ENCODE assay signal across 8 mouse cellular contexts in the genomic region with DNA sequence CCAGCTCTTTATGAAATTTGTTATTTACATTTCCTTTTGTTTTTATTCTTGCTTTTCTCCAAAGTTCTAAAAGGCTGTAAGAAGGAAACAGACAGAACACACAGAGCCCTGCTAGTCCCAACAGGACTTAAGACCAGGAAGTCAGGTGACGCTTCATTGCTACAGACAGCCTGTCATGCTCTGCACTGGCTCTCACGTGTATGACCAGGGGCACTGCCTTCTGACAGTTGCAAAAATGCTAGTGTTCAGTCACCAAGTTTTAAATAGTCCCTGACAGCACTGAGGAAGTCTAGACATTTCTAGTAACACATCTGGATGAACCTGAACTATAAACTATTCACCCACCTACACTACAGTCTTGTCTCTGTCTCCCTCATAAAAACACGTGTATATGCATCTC. TPM values are rescaled to one million over a fixed set of nuclear protein-coding genes. Genes with fewer than 3 reads are reported as not detected.
DNase-seq lines count a peak whose midpoint lies in the region; ATAC-seq and TF ChIP-seq lines count a peak whose summit lies in the region.

No protein-coding gene starts in this region.

- no peak overlapping the region for H3K4me3 ChIP-seq in embryonic facial prominence, embryonic 14.5 days (ENCODE audit: low read depth, low read length)
- no peak overlapping the region for H3K4me3 ChIP-seq in embryonic facial prominence, embryonic 10.5 days
- H3K4me3 ChIP-seq in left cerebral cortex, adult 2 months = peak overlapping the region; percentile 43
- H3K4me3 ChIP-seq in forebrain, embryonic 12.5 days (replicated peaks) = no peak overlapping the region

- no peak for TF ChIP-seq CTCF in left cerebral cortex, adult 2 months (IDR thresholded peaks at IDR 0.05)

- peaks cover 20% of the 10 kb centered on the region for H3K4me1 ChIP-seq in embryonic facial prominence, embryonic 14.5 days (ENCODE audit: control insufficient read depth, insufficient read depth, low read length)
- peaks cover 22% of the 10 kb centered on the region for H3K4me1 ChIP-seq in embryonic facial prominence, embryonic 10.5 days
- H3K4me1 ChIP-seq in forebrain, embryonic 12.5 days = peaks cover 7% of the 10 kb centered on the region; the same call in 1 of the 2 replicates

- no peak for ATAC-seq in embryonic facial prominence, embryonic 14.5 days (ENCODE audit: low read depth)
- peak; percentile 32; the same call in 1 of the 2 replicates for ATAC-seq in common myeloid progenitor, adult 5-6 weeks (replicated peaks; ENCODE audit: low read depth, poor library complexity, severe bottlenecking)
- peak; percentile 56 for ATAC-seq in megakaryocyte progenitor cell, adult 5-6 weeks (replicated peaks; ENCODE audit: poor library complexity)
- ATAC-seq in forebrain, embryonic 12.5 days (ENCODE audit: low FRiP score) = no peak

- intact Hi-C loops in left cerebral cortex, adult 2 months (cut with DNase I) = loop anchor here (1.0 to 2.0 kb wide), 2 partner anchors 128 to 290 kb away; no protein-coding TSS in a partner anchor

- H3K4me2 ChIP-seq in embryonic facial prominence, embryonic 14.5 days (ENCODE audit: low read depth, low read length) = no peak overlapping the region
- no peak overlapping the region for H3K4me2 ChIP-seq in forebrain, embryonic 12.5 days

- H3K27ac ChIP-seq in embryonic facial prominence, embryonic 14.5 days (replicated peaks; ENCODE audit: low read depth, low read length) = no peak overlapping the region
- no peak overlapping the region for H3K27ac ChIP-seq in embryonic facial prominence, embryonic 10.5 days (replicated peaks)
- peak overlapping the region; percentile 93 for H3K27ac ChIP-seq in left cerebral cortex, adult 2 months
- H3K27ac ChIP-seq in forebrain, embryonic 12.5 days = no peak overlapping the region

- 0 out of 2 replicates have a peak, but pooled peaks cover 2% of the 10 kb centered on the region for H3K36me3 ChIP-seq in embryonic facial prominence, embryonic 14.5 days (ENCODE audit: control insufficient read depth, insufficient read depth, low read length)
- H3K36me3 ChIP-seq in embryonic facial prominence, embryonic 10.5 days (replicated peaks) = no peaks in the 10 kb centered on the region
- no peaks in the 10 kb centered on the region for H3K36me3 ChIP-seq in forebrain, embryonic 12.5 days (replicated peaks)

- no peaks in the 10 kb centered on the region for H3K9me3 ChIP-seq in embryonic facial prominence, embryonic 14.5 days (ENCODE audit: control insufficient read depth, low read length)
- H3K9me3 ChIP-seq in embryonic facial prominence, embryonic 10.5 days = no peaks in the 10 kb centered on the region
- H3K9me3 ChIP-seq in forebrain, embryonic 12.5 days = no peaks in the 10 kb centered on the region

- H3K9ac ChIP-seq in embryonic facial prominence, embryonic 14.5 days (ENCODE audit: low read depth, low read length) = no peak overlapping the region
- no peak overlapping the region for H3K9ac ChIP-seq in forebrain, embryonic 12.5 days

- WGBS in embryonic facial prominence, embryonic 14.5 days = 39% methylated on average over 3 of the region's 3 CpGs
- 65% methylated on average over 3 of the region's 3 CpGs for WGBS in embryonic facial prominence, embryonic 10.5 days
- 82% methylated on average over 3 of the region's 3 CpGs for WGBS in forebrain, embryonic 12.5 days

- H3K27me3 ChIP-seq in embryonic facial prominence, embryonic 14.5 days (replicated peaks; ENCODE audit: control insufficient read depth, insufficient read depth, low read length) = no peaks in the 10 kb centered on the region
- H3K27me3 ChIP-seq in embryonic facial prominence, embryonic 10.5 days (replicated peaks; ENCODE audit: low read depth, poor library complexity, severe bottlenecking) = no peaks in the 10 kb centered on the region
- no peaks in the 10 kb centered on the region for H3K27me3 ChIP-seq in forebrain, embryonic 12.5 days

- DNase-seq in embryonic facial prominence, embryonic 14.5 days (ENCODE audit: low spot score) = peak; percentile 54
- no peak for DNase-seq in embryonic facial prominence, embryonic 10.5 days (ENCODE audit: low spot score)
- DNase-seq in left cerebral cortex, adult 2 months (ENCODE audit: extremely low spot score in 1 of 2, low spot score in 2 of 2) = no peak
- no peak for DNase-seq in left cerebral cortex, adult 8-10 months (ENCODE audit: low spot score in 2 of 2)
- DNase-seq in ovary, postnatal 36 days (ENCODE audit: low spot score) = no peak

RNA-seq across cellular contexts. Expression of gene Slc23a2, which starts 34.2 kb away (rescaled TPM):
- 18.3 and 18.5 TPM in 2 replicates for polyA plus RNA-seq in embryonic facial prominence, embryonic 14.5 days (2014; fragmentation: Nextera tagmentation; extraction: Ambion mirVana)
- 8.8 and 8.9 TPM in 2 replicates for polyA plus RNA-seq in embryonic facial prominence, embryonic 10.5 days (2016; fragmentation: Nextera tagmentation; extraction: Ambion mirVana)
- 100 to 1,000 TPM; 142 to 162 TPM for total RNA-seq in left cerebral cortex, adult 2 months (2021)
- 100 to 1,000 TPM; 146 to 160 (median 153) TPM for total RNA-seq in left cerebral cortex, adult 8-10 months (2022)
- 8.2 and 22.5 TPM in 2 replicates for total RNA-seq in common myeloid progenitor, adult 5-6 weeks (2017)
- 5.4 and 6.7 TPM in 2 replicates for total RNA-seq in megakaryocyte progenitor cell, adult 5-6 weeks (2015)
- total RNA-seq in megakaryocyte progenitor cell, adult 5-6 weeks (2017) = 7.4 and 25.7 TPM in 2 replicates
- 14.6 and 18.5 TPM in 2 replicates for polyA plus RNA-seq in forebrain, embryonic 12.5 days (2016; fragmentation: Nextera tagmentation; extraction: Ambion mirVana)

Comparison
In these comparisons a context has a peak if more than half of its experiments do, and no peak if none do; other contexts are left out.
1. ATAC-seq: peak in common myeloid progenitor, adult 5-6 weeks (single experiment) and megakaryocyte progenitor cell, adult 5-6 weeks (single experiment); none in embryonic facial prominence, embryonic 14.5 days (single experiment) and forebrain, embryonic 12.5 days (single experiment).